Mouse (Mus musculus) gastrocnemius, postnatal 36 days (tissue): ENCODE measurements around the gene Lyrm7. TPM values are rescaled to one million over a fixed set of nuclear protein-coding genes. Genes with fewer than 3 reads are reported as not detected.
"Not testable (repeated sequence)": the region's sequence is repeated elsewhere in the genome, so short reads cannot be mapped to it uniquely, and the experiment has no call there.

Experiments used
- DNase-seq, 2 experiments: peaks; one replicate each; pipeline ENCODE4 v3.0.0; 2022
- intact Hi-C: fragments of 180-260 bp; cut with DNase I; formaldehyde crosslinking; loops from one replicate; pipeline ENCODE4 v1.15.1; 2025
- total RNA-seq, 2 experiments: library from RNA; stranded (reverse); gene quantifications; 2 replicates each; pipeline ENCODE4 v1.2.3; 2021

Lyrm7 gene
- total RNA-seq, 2 experiments from 2014 or later: 16.8 to 24.0 TPM

DNA sequence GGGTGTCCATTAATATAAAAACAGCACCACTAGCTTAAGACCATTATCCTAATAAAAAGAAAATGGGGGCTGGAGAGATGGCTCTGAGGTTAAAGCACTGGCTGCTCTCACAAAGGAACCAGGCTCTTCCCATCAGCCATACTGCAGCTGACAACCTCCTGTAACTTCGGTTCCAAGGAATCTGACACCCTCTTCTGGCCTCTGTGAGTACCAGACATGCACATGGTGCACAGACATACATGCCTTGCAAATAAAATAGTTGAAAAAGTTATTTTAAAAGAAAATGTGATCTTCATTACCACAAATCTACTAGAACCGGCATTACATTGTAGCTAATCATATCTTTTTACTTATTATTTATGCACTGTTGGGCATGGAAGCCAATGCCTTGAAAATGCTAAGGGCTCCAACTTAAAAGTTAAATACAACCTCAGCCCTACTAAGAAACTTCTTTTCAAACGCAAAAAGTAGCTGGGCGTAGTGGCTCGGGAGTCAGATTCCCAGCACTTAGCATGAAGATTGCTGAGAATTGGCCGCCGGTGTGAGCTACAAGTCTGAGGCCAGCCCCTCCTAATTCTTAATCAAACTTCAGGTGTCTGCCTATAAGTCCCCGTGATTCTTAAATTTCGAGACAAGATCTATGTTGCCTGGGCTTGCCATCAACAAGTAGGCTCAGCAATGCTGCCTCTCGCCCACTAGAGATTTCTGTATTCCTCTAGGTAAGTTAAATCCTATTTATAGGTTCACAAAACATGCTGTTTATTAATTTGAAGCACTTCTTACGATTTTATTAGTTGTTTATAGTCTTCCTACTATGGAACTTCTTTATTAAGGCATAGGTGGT lies 1.2 kb downstream of the Lyrm7 start:
- no peak for DNase-seq
- intact Hi-C loops: loop anchor here (5.0 kb wide), 1 partner anchor 72 kb away; the partner anchor contains the start of gene Cdc42se2

DNA sequence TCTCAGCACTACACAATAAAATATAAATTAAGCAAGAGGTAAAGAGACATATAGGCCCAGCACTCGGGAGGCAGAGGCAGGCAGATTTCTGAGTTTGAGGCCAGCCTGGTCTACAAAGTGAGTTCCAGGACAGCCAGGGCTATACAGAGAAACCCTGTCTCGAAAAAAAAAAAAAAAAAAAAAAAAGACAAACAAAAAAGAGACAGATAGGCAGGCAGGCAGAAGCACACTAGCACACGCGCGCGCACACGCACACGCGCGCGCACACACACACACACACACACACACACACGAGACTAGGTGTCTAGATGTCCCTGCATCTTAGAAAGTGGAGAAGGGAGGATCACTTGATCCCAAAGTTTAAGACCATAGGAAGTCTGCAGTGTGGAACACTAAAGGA lies 1.8 kb downstream of the Lyrm7 start:
- intact Hi-C loops, DNase-seq: not testable (repeated sequence)

DNA sequence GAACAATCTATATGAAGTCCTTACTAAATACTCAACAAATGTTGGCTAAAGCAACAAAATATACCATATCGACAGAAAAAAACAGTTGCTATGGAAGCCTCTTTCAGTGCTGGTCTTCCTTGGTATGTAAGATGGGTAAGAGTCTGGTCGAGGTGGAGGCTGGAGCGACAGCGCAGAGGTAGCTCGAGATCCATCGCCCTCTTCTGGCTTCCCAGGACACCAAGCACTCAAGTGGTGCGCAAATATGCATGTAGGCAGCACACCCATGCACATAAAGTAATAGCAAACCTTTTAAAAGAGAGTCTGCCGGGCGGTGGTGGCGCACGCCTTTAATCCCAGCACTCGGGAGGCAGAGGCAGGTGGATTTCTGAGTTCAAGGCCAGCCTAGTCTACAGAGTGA lies 9.1 kb downstream of the Lyrm7 start:
- intact Hi-C loops: no loop called here
- DNase-seq: no peak

DNA sequence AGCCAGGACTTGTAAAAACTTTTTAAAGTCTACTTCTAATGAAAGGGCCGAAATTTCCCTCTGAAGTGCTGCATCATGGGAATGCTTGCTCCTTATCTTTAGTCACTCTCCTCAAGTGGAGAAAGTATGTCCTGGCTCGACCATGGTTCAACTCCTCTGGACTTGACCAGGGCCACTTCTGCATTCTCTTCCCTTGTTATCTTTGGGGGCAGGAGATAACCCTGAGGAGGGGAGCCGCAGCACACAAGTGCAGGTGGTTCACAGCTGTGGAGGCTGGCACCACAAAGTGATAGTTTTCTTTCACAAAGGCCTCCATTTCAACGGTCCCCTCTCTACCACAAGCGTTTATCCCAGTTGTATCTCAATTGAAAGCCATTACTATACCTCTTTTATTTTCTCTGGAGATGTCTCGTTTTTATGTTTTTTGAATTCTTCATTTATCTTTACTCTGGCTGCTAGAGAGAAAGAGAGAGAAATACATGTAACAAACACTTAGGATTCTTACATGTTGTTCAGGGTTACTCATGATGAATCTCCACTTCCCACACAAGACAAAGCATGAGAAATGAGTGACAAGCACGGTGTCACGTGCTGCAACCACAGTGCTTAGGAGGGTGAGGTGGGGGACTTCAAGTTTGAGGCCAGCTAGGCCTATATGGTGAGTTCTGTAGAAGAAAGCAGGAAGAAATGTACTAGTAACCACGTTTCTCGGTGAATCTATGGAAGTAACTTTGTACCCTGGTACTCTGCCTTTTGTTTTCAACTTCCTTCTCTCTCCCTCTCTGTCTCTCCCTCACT lies 10.6 kb downstream of the Lyrm7 start:
- intact Hi-C loops: no loop called here
- DNase-seq: no peak

DNA sequence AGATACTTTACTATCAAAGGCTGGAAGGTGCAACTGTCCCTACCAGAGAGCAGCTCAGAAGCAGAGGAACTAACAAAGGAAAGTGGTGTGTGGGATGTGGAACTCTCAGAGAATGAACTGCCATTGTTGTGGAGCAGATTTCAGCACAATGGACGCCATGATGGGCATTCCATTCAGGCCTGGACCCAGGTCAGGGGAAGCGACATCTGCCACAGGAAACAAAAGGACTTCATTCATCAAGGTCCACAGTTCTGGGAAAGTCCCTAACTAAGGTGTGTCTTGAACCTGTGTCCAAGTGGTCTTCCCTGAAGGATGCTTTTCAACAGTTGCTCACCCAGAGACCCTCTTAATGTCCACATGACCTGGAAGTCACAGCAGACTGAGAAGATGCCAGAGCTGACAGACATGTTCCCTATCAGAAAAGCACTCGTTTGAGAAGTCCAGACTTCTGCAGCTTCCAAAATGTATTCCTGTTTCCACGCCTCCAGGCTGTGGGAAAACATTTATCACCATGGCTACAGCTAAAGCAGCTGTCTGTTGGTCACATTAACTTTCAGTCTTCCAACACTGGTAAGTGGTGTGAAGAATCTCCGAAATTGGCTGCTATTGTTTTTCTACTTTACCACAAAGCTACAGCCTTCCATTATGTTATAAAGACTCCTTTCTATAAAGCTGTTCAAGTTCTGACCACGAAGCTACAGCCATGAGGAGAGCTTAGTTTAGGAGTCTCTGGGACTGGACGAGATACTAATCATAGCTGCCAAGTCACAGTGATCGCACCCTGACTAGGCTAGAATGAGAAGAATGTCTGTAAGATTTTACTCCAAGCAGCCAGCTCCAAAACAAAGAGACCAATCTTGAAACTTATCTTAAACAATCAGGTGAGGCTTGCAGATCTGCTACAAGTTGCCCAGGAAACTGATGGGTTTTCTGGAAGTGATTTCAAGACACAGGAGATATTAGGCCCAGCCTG lies 15.0 kb downstream of the Lyrm7 start:
- no peak for DNase-seq
- intact Hi-C loops: no loop called here

DNA sequence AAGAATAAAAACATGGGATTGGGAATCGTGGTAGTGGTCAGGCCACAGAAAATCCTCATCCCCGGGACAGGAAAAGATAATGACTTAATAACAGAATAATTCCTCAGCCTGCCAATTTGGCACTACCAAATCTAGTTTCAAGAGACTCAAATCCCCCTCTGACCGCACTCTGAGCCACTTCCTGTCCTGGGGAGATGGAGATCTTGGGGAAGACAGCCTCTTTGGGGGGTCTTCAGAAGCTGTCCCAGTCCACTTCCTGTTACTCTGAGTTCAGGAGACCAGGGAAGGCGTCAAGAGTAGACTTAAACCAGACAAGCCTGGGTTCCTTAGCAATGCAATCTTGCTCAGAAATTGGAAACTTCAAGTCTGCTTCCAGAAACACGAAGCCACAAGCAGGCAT lies 15.8 kb downstream of the Lyrm7 start:
- intact Hi-C loops: no loop called here
- DNase-seq: no peak

DNA sequence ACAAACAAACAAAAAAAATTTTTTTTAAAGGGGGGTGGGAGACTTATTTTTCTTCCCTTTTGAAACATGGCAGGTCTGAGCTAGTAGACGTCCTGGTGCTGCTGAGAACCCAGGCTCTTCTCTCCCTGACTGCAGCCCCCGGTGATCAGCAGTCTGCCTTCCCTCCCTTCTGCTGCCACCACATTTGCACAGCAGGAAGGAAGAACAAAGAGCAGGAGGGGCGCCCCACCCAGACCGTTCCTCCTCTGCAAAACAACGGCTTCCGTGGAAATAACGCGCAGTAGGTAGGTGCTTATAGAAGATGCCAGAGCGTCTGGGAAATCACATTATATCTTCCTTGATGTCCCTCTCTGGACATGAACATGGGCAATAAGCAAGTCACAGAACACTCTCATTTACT lies 16.3 kb downstream of the Lyrm7 start:
- no peak for DNase-seq
- intact Hi-C loops: no loop called here

DNA sequence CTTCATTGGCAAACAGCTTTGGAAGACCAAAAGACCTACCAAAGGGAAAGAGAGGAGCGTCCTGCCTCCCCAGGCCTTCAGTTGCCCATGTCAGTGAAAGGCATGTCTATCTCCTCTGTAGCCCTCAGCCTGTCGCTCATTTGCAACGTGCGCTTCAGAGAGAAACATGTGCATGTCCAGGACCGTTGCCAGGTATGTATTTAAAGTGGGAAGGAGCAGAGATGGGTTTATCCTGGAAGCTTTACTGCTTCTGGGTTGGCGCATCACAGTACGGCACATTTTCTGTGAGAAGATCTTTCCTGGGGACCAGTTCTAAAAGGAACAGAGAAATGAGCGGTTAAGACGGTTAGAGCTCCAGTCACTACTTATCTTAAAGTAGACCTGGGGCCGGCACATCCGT lies 19.8 kb downstream of the Lyrm7 start:
- no peak for DNase-seq
- intact Hi-C loops: no loop called here

DNA sequence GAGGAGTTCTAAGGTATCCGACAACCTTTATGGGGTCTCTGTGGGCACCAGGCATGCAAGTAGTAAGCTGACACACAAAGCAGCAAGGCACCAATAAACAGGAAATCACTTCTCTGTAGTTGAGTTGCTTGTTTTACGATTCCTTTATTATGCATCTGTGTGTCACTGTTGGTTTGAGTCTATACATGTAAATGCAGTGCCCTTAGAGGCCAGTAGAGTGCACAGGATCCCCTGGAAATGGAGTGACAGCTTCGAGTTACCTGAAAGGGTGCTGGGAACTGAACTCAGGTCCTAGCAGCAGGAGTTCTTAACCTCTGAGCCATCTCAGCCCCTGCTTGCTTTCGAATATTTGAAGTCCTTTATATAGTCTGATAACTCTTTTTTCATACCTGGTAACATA lies 21.0 kb downstream of the Lyrm7 start:
- intact Hi-C loops: no loop called here

DNA sequence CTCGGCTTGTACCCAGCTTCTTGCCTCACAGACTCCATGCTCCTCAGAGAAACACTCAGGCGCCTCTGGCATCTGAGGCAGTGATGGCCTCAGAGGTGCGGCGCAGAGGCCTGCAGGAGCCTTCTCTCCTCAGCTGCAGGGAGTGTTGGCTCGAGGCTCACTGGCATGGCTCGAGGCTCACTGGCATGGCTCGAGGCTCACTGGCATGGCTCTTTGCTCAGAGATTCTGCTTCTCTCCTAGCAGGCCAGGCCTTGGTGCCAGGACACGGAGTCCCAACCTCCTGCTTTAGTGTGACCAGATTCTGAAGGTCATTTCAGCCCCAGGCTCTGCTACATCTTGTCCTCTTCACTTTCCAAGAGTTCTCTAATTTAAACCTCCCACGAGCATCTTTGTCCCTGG lies 24.6 kb downstream of the Lyrm7 start:
- intact Hi-C loops: no loop called here
- DNase-seq: peak; percentile 50 to 51

More for the DNA sequence above, 21.0 kb downstream of the Lyrm7 start:
- no peak for DNase-seq

DNA sequence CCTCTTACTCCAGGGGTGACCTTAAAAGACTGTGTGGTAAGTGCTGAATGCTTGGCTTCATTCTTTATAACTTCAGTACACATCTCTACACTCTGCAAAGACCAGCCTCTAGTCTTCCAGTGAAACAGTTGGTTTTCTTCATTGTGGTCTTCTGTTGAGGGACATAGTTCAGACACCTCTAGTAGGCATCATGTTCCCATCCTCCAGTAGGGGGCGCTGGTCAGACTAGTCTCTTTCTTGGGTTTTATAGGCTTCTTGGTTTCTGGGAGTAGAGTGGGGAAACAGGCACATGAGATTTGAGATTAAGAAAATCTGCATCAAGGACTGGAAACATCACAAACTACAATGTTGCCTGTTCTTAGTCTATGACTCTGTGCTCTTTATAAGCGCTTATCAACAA lies 26.1 kb downstream of the Lyrm7 start:
- intact Hi-C loops: no loop called here

DNA sequence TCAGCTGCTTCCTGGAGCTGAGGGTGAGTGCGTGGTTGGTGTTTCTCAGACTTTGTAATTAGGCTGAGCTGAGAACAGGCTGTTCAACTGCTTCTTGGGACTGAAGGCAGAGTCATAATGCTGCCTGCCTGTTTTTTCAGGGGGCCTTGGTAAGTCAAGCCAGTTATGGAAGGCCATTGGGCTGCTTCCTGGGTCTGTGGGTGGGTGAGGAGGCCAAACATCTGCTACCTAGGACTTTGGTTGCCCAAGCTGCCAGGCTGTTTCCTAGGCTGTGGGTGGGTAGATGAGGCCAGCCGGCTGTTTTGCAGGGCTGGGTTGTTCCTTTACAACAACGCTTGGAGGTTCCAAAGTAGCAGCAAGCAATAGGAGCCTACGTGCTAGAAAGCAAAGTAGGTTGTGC lies 26.9 kb downstream of the Lyrm7 start:
- intact Hi-C loops: no loop called here
- DNase-seq: no peak

More for the DNA sequence above, 26.1 kb downstream of the Lyrm7 start:
- DNase-seq: no peak

DNA sequence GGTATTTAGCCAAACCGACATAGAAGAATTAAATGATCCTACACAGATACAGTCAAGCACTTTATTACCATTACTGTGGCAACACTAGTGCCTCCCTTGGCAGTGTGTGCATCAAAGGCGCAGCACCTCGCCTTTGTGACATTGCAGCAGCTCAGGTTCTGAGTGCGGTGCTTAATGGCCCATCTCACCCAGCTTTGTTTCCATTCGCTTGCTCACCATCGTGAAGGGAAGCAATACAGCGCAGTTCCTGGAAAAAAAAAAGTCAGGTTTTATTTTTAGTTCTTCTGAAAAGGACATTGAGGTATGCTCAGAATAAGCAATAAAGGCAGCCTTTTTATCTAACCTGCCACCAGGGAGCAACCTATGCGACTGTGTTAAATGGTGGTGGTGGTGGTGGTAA lies 33.9 kb downstream of the Lyrm7 start:
- intact Hi-C loops: no loop called here
- DNase-seq: no peak

DNA sequence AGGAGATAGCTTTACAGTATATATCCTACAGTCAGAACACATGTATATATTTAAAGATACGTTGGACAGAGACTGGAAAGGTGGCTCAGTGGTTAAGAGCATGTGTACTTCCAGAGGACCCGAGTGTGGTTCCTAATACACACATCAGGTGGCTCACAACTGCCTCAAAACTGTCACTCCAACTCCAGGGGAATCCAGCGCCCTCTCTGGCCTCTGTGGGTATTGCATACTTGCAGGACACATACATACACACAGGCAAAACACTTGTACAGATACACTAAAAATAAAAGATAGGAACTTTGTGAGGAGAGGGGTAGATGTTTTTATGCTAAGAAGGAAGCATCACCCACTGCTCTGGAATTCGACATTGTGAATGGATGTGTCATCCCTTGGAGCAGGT lies 34.9 kb downstream of the Lyrm7 start:
- intact Hi-C loops: no loop called here
- no peak for DNase-seq

DNA sequence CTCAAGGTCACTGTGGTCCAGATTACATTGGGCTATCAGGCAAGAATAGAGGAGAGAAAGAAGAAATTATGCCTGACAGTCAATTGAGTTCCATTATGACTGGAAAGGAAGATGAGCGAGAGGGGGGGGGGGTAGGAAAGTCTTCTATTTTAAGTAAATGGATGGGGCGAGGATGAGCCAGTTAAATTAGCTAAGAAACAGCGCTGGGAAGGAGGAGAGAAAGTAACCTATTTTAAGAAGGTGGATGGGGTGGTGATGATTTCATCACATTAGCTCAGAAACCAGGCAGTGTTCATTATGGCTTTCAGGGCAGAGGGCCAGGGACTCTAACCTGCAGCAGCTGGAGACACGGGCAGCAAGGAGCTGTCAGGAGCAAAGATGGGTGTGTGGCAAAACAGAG lies 37.2 kb downstream of the Lyrm7 start:
- intact Hi-C loops: no loop called here
- DNase-seq: no peak

DNA sequence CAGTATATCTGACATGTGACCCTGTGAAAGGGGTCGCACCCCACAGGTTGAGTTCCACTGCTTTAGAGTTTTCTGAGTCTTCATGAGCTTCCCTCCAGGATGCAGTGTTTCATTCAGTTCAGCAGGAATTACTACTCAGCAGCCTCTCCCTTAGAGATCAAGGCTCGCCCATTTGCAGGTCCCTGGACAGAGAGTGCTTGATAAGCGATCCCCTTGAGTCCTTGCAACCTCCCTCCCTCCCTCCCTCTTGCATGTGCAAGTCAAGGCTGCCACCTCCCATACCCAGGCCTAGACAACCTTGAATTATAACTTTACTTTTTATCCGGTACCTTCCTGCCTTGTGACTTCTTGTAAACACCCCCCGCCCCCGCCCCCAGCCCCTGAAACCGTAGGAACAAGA lies 41.2 kb downstream of the Lyrm7 start:
- intact Hi-C loops: no loop called here
- no peak for DNase-seq

DNA sequence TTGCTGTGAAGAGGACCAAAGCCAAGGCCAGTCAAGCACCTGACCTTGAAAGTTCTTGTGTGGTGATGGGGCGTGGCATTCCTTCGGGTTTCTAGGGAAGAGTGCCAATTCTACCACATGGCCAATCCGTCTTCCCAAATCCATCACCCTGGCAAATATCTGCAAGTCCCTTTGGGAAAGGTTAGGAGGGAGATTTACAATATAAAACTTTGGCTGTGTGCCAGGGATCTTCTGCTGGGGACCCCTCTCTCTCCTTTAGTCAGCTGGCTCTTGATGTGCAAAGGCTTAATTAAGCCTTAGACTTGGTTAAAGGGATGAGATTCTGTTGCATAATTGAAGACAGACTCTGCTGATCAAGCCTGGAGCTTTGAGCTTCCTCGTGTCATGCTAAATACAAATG lies 43.3 kb downstream of the Lyrm7 start:
- no peak for DNase-seq
- intact Hi-C loops: no loop called here

DNA sequence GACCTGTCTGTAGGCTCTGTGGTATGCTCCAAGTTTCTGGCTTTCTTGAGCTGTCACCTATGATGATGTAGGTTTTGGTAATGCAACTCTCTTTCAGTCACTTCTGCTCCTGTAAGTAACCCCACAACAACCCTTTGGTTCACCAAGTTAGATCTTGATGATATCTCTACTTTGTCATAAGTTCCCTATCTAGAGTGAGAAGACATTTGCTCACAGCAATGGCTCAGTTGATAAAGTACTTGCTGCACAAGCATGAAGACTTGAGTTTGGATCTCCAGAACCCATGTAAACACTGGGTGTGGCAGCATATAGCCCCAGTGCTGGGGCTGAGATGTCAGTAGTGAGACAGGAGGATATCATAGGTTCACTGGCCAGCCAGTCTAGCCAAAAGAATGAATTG lies 45.1 kb downstream of the Lyrm7 start:
- intact Hi-C loops: no loop called here
- no peak for DNase-seq

DNA sequence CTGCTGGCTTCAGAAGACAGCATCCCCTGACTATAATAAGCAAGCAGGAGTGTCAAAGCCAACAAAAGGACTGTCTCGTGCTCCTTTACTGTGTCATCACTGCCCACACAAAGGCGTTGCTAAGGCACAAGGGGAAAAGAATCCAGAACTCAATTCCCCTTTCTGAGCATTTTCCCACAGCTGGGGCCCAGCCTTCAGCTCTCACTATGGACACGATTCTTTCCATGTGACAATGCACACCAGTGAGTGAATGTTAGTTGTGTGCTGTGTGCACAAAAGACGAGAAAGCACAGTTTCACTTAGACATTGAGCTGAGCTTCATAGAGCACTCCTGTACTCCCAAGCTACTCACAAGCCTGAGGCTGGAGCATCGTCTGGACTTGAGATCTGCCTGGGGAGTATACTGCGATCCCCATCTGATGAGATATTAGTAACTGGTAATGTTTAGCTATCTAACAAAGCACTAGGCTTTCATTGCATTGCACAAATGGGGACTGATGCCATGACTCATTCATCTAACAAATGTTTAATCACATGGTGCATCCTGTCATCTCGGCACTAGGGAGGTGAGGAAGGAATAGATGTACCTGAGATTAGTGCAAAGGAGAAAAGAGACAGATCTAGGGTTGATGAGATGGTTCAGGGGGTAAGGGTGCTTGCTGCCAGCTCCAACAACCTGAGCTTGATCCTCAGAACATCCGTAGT lies 47.8 kb downstream of the Lyrm7 start:
- no peak for DNase-seq
- intact Hi-C loops: no loop called here

DNA sequence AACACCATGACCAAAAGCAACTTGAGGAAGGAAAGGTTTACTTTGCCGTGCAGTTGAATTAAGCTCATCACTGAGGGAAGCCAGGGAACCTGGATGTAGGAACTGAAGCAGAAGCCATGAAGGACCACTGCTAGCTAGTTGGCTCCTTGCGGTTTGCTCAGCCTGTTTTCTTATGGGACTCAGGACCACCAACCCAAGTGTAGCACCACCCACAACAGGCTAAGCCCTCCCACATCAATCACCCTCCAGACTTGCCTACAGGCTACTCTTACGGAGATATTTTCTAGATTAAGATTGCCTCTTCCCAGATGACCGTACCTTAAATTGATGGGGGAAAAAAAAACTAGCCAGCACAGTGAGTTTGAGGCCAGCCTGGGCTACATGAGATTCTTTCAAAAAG lies 48.4 kb downstream of the Lyrm7 start:
- intact Hi-C loops: no loop called here

More for the DNA sequence above, 48.4 kb downstream of the Lyrm7 start:
- no peak for DNase-seq
